Mouse (Mus musculus) megakaryocyte, embryonic 14.5 days (primary cell): ENCODE results near the gene Pecr. TPM values are rescaled to one million over a fixed set of nuclear protein-coding genes. Genes with fewer than 3 reads are reported as not detected.

Source experiments
- H3K27me3 ChIP-seq: replicated peaks from 2 replicates; pipeline ENCODE3; 2012; ENCODE audit warnings: inconsistent platforms
- H3K36me3 ChIP-seq: replicated peaks from 2 replicates; pipeline ENCODE3; 2012; ENCODE audit warnings: low read length, inconsistent platforms, mixed read lengths
- H3K4me1 ChIP-seq: 2 replicates; pipeline ENCODE4 v1.6.1; 2012; ENCODE audit warnings: inconsistent platforms
- H3K4me3 ChIP-seq: replicated peaks from 2 replicates; pipeline ENCODE3; 2012; ENCODE audit warnings: moderate library complexity, mild to moderate bottlenecking, inconsistent platforms
- H3K9me3 ChIP-seq: 2 replicates; pipeline ENCODE4 v1.6.1; 2012; ENCODE audit warnings: inconsistent platforms
- FLI1 ChIP-seq: IDR thresholded peaks from 2 replicates; pipeline ENCODE4 v1.6.1; 2012; ENCODE audit warnings: low read length, inconsistent platforms, mixed read lengths
- GATA1 ChIP-seq: IDR thresholded peaks from 3 replicates; pipeline ENCODE4 v1.6.1; 2012; ENCODE audit warnings: mixed read lengths, low read length, inconsistent platforms, borderline replicate concordance
- polyA plus RNA-seq: library from polyadenylated mRNA; stranded (reverse); fragments of >175 nt; gene quantifications from 2 replicates; pipeline ENCODE4 v1.2.3, GENCODE M21; 2012; ENCODE audit warnings: low replicate concordance; ENCODE audit not compliant: insufficient read depth

The Pecr gene
- 3.8 TPM in 1 of 2 replicates, not detected in the other for polyA plus RNA-seq

DNA sequence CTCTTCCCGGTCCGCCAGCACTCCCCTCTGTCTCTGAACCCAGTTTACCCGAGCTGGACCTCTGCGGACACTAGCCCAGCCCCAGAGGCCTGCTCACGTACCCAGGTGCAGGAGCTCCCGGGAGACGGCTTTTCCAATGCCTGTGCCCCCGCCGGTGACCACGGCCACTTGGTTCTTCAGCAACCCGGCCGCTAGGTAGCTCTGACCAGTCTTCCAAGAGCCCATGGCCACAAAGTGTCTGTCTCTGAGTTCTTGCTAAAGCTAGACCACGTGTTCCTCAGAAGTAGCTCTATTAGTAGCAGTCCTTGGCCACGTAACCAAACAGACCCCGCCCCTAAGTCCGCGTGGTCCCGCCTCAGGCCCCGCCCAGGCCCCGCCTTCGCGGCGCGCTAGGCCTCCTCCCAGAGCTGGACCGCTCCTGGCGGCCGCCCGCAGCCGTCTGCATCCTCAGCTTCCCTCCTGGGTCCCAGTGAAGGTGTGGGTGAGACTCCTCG, at the start of gene Pecr, which contains the start of gene Tmem169:
Pecr (minus strand) TSS at position 323 of the 494 bp plus-strand sequence.
Tmem169 (plus strand) TSS at position 378 of the 494 bp plus-strand sequence.
- no peaks in the 10 kb centered on the region for H3K36me3 ChIP-seq
- peak within 1 kb of the TSS; percentile 93 for H3K4me3 ChIP-seq
- TF ChIP-seq FLI1 (no peak), GATA1 (no peak)
- H3K4me1 ChIP-seq = peaks cover 36% of the 10 kb centered on the region
- H3K27me3 ChIP-seq = peaks cover 28% of the 10 kb centered on the region
- no peaks in the 10 kb centered on the region for H3K9me3 ChIP-seq

DNA sequence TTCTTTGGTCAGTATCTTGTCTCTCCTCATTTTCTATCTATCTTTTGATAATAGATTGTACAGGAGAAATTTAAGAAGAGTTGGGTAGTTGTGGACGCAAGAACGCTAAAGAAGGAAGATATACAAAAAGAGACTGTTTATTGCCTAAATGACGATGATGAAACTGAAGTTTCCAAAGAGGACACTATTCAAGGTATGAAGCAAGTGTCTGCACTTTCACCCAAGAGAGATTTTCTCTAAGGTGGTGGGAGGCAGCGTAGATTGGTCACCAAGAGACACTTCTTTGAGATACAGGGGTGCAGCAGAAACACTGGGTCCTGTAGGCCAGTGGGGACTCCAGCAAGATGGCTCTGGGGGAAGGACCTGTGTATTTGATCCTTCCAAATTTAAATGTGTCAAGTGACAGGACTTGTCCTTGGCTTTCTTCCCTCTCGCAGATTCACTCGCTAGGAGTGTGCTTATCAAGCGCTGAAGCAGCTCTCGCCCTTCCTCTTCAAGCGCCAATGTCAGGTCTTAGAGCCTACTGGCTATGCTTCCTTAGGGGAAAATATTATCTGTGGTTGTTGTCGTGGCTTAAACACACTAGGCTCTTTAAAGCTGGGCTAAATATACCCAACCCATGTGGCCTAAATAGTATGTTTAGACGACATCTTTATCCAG, 42.2 kb upstream of the Pecr start:
- TF ChIP-seq FLI1 (no peak), GATA1 (no peak)
- Histone ChIP-seq H3K36me3 (peaks cover 42% of the 10 kb centered on the region), H3K27me3 (no peaks in the 10 kb centered on the region)

DNA sequence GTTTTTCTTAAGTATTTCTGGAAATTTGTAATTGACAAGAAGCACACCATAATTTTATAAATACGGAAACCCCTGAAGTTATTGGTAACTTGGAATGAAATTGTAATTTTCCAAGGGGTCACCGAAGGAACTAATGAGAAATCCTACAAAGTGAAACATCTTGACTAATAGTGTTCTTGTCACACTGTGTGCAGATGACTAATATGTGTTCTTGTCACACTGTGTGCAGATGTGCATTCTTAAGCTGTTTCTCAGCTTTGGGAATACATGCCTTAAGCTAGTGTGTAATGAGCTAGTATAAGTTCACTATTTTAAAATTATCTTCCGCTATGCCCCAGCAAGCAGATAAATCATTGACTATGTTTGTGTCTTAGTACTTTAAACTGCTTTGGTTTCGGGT, 39.1 kb upstream of the Pecr start:
- TF ChIP-seq FLI1 (no peak), GATA1 (no peak)
- no peaks in the 10 kb centered on the region for H3K9me3 ChIP-seq
- peaks cover 15% of the 10 kb centered on the region for H3K4me1 ChIP-seq
- H3K36me3 ChIP-seq = peaks cover 46% of the 10 kb centered on the region
- no peaks in the 10 kb centered on the region for H3K27me3 ChIP-seq
- no peak overlapping the region for H3K4me3 ChIP-seq

More for the DNA sequence above, 42.2 kb upstream of the Pecr start:
- no peak overlapping the region for H3K4me3 ChIP-seq
- peaks cover 15% of the 10 kb centered on the region for H3K4me1 ChIP-seq
- H3K9me3 ChIP-seq = no peaks in the 10 kb centered on the region

DNA sequence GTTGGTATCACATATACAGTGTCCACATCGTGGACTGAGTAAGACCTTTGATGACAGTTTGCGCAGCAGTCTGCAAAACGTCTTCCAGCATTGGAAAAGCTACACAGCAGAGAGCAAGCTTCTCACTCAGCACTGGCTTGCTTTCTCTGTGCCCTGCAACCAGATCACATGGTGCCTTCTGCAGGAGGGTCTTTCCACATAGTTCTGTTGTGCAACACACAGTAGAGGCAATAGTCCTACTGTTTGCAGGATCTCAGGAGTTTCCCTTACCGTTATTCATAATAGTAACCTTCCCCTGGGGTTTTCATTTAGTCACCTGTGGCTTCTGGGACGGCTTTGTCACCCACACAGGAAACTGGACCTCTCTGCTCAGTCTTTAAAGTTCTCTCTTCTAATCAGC, 36.6 kb upstream of the Pecr start:
- no peaks in the 10 kb centered on the region for H3K27me3 ChIP-seq
- H3K4me1 ChIP-seq = no peaks in the 10 kb centered on the region
- peaks cover 46% of the 10 kb centered on the region for H3K36me3 ChIP-seq
- H3K4me3 ChIP-seq = no peak overlapping the region
- TF ChIP-seq GATA1 (no peak), FLI1 (no peak)
- H3K9me3 ChIP-seq = no peaks in the 10 kb centered on the region

DNA sequence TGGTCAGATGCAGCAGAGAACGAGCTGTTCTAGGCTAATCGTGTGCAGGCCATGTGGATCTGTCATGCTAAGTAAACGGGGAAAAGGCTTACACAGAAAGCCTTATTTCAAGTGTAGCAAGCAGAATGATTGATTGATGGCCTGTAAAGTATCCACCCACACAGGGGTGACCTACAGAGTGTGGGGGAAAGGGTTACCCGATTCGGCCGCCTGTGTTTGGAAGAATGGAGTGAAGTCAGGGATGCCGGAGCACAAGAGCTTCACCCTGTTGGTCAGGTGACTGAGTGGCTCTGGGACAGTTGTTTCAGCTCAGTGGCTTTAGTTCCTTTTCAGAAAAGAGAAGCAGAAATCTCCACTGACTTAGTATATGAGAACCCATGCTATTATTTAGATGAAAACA, 32.8 kb upstream of the Pecr start:
- TF ChIP-seq FLI1 (no peak), GATA1 (no peak)
- no peaks in the 10 kb centered on the region for H3K9me3 ChIP-seq
- peaks cover 45% of the 10 kb centered on the region for H3K36me3 ChIP-seq
- no peaks in the 10 kb centered on the region for H3K27me3 ChIP-seq
- H3K4me1 ChIP-seq = no peaks in the 10 kb centered on the region
- no peak overlapping the region for H3K4me3 ChIP-seq

DNA sequence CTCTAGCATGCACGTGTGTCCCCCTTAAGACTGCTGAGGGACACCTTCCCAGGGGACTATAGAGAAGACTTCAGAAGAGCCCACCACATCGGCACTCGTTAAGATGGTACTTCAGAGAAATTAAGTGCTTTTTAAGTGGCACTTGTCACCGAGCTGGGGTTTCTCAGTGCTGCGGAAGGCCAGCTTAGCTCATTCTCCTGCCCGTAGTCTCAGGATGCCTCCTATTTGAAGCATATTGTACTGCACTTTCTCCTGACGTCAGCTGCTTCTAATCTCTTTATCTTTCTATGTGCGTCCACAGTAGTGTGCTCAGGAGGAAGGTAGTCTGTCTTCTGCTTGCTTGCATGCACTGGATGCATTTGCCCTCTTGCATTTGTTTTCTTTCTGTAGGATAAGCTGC, 32.3 kb upstream of the Pecr start:
- H3K36me3 ChIP-seq = peaks cover 48% of the 10 kb centered on the region

DNA sequence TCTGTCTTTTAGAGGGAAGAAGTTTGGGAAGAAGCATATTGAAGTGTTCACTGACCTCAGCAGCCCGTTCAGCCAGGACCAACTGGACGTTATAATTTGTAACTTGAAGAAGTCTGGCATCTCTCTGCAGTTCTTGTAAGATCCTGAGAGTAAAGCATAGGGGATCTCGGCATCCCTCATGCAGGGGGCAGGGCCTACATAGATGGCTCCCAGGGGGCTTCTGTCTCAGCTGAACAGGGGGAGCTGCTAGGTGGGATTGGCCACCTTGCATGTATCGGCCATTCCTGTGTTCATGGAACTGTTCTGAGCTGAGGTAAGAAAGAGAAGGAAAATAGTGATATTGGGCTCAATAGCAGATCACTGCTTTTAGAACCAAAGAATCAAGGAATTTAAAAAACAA, 31.3 kb upstream of the Pecr start:
- Histone ChIP-seq H3K4me1 (no peaks in the 10 kb centered on the region), H3K9me3 (no peaks in the 10 kb centered on the region), H3K4me3 (no peak overlapping the region), H3K27me3 (no peaks in the 10 kb centered on the region), H3K36me3 (peaks cover 41% of the 10 kb centered on the region)
- TF ChIP-seq GATA1 (no peak), FLI1 (no peak)

More for the DNA sequence above, 32.3 kb upstream of the Pecr start:
- TF ChIP-seq FLI1 (no peak), GATA1 (no peak)
- Histone ChIP-seq H3K9me3 (no peaks in the 10 kb centered on the region), H3K27me3 (no peaks in the 10 kb centered on the region), H3K4me1 (no peaks in the 10 kb centered on the region), H3K4me3 (no peak overlapping the region)

DNA sequence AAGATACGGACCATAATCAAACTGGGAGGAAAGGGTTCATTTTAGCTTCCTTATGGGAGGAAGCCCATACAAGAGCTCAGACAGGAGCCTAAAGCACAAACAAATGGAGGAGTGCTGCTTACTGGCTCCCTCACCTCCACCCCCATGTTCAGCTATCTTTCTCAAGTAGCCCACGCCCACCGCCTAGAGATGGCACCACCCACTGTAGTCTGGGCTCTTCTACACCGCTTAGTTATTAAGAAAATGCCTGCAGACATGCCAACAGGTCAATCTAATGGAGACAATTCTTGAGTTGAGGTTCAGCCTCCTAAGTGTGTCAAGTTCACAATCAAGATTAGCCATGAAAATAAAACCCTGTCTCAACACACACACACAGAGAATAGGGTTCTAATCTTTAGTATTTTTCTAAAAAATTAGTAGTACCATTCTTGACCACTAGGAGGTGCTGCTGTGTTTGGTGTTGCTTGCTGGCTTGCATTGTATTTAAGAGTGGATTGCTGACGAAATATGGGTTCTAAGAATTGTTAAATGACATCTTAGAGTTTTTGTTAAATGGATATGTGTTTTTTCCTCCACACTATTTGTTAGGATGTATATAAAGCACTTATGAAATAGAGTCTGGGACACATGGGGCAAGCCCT, 29.4 kb upstream of the Pecr start:
- Histone ChIP-seq H3K4me3 (no peak overlapping the region), H3K36me3 (peaks cover 27% of the 10 kb centered on the region), H3K9me3 (no peaks in the 10 kb centered on the region), H3K27me3 (no peaks in the 10 kb centered on the region), H3K4me1 (peaks cover 4% of the 10 kb centered on the region)
- no peak for TF ChIP-seq FLI1
- no peak for TF ChIP-seq GATA1

DNA sequence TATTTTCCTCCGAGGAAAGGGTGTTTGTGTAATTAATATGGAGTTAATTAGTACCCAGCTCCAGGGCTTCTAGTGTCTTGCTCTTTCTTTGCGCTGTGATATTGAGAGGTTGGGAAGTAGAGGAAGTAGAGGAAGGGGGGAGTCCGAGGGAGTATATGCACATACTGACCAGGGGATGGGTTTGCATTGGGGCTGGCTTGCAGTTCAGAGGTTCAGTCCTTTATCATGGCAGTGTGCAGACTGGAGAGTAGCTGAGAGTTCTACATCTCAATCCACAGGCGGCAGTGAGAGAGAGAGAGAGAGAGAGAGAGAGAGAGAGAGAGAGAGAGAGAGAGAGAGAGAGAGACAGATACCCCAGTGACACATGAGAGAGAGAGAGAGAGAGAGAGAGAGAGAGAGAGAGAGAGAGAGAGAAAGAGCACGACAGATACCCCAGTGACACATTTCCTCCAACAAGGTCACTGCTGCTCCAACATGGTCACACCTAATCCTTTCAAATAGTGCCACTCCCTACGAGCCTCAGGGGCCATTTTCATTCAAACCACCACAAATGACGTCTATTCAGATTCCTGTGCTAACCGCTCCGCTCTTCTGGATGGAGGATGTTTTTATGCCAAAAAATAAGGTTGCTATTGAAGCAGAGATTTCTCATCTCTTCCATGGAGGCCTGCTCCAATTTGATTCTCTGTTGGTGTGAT, 28.7 kb upstream of the Pecr start:
- Histone ChIP-seq H3K9me3 (no peaks in the 10 kb centered on the region), H3K36me3 (peaks cover 24% of the 10 kb centered on the region), H3K4me3 (no peak overlapping the region), H3K27me3 (no peaks in the 10 kb centered on the region), H3K4me1 (peaks cover 9% of the 10 kb centered on the region)
- TF ChIP-seq GATA1 (no peak), FLI1 (no peak)
